Mouse (Mus musculus) kidney, postnatal 36 days (tissue): ENCODE measurements around the gene Tom1.
A peak's percentile ranks its signal among the peaks of the same experiment; 100 is the strongest.

Source experiments
- DNase-seq, 2 experiments: peaks; one replicate each; pipeline ENCODE4 v3.0.0; 2021 to 2022; ENCODE audit warnings: mixed read lengths in 2 of 2

Gene Tom1

DNA sequence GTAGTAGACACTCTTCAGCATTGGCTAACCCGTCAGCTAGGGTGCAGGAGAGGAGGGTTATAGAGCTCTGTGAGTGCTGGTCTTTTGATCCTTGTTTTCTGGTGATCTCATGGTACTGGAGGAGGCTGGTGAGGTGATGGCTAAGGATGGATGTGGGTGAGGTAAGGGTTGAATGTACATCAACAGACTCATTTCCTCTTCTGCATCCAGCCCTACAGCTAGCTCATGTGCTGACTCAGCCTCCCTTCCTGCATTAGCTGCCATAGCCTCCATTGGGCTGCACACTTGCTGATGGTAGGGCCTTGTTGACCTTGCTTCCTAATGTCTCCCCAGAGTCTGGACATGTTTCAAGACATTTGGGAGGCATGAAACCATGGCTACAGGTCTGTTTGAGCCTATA is 9.5 kb downstream of the Tom1 start:
- no peak for DNase-seq

DNA sequence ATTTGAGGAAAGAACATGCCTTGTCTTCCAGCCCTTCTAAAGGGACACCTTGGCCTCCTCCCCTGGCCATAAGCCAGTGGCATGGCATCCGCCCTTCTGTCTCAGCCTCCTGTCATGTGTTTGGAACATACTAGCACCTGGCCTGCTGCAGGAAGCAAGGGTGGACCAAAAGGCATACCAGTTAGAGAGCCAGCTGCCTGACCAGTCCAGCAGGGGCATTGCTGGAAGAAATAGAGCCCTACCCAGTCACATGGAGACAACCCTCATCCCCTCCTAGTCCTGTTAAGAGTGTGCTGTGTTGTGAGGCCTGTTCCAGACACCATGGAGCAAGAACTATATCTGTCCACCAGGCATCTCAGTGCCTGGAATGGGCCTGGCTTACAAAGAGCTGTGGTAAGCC is 12.8 kb downstream of the Tom1 start:
- no peak for DNase-seq

DNA sequence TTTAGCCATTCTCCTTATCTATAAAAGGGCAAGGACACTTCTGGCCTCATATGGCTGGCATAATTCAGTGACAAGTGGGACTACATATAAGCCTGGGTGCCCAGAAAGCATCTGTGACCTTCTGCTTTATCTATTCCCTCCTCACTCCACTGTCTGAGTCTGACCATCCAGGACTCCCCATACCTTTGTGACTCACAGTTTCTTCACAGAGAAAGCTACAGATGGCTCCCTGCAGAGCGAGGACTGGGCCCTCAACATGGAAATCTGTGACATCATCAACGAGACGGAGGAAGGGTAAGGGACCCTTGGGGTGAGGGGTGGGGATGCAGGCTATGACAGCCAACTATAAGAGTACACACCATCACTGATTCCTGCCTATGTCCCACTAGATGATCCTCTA is 14.3 kb downstream of the Tom1 start:
- DNase-seq, result no peak

DNA sequence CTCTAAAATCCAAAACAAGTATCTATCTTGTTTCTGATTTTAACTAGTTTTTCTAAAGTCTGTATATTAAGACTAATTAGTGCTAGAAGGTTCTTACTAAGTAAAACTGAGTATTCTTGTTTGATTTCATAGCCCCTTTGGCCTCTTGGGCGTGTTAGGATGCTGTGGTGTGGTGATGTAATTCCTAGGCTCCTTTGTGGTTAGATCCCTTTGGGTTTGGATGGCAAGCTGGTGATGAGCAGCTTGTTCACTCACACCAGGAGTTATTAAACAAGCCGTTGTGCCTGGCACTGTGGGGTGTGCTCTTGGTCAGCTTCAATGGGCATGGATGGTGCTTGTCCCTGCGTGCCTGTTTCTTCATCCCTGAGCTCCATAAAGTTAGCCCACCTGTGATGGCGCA is 19.8 kb downstream of the Tom1 start:
- no peak for DNase-seq

DNA sequence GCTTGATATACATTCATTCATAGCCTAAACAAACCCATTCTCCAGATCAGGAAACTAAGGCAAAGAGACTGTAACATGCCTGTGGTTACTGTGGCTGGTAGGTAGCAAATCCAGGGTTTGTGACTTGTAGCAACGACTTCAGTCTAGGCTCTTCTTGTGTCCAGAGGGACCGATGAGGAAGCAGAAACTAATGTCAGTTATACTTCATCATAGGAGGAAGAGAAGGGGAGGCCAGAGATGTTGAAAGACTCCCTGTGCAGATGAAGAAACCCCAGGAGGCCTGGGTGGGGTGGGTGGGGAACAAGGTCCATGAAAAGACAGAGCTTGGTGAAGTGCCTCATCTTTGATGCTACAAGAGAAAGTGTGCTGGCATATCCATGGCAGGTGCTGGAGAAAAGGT is 22.2 kb downstream of the Tom1 start:
- no peak for DNase-seq

DNA sequence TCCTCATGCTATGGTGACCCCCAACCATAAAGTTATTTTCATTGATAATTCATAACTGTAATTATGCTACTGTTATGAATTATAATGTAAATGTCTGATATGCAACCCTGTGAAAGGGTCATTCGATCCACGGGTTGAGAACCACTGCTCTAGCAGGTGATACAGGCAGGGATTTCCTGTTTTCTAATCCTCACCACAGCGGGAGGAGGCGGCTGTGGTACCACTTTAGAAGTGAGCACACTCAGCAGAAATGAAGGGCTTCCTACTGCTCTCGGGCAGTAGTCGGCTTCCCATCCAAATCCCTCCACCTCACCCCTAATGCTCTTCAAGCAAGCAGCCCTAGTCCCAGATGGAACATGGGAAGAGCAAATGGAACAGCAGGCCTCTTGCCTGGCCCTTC is 26.5 kb downstream of the Tom1 start:
- no peak for DNase-seq

DNA sequence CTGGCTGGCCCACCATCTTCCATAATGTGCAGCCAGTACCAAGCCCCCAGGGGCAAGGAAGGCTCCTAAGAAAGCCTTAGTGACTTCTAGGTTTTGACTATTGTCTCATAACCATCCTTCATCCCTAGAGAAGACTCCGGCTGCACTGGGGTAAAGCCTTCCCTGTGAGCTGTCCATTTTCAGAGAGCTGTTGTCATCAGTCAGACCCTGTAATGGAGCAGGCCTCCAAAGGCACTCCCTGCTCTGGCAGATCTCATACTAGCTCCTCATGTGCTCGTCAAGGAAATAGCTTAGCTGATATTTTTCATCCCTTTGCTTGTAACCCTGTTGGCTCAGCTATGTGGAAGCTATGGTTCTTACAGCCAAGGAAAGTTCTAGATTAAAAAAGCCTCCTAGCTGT is 27.3 kb downstream of the Tom1 start:
- DNase-seq, result no peak

DNA sequence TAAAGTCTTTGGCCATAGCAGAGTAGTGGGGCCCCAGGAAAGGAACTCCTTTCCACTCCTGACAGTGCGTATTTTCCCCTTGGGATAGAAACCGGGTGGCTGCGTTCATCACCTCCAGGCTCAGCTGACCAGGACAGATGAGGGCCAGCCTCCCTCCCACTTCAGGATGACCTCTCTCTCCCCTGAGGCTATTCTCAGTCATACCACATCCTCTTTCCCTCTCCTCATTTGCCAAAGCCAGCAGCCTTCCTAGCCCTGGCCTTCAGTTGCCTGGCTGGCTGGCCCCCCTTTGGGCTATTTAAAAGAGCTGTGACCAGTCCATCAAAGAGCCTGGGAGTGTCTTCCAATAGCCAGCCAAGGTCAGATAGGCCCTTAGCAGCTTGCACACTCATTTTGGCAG is 29.8 kb downstream of the Tom1 start:
- DNase-seq, result peak; percentile 12 to 22

DNA sequence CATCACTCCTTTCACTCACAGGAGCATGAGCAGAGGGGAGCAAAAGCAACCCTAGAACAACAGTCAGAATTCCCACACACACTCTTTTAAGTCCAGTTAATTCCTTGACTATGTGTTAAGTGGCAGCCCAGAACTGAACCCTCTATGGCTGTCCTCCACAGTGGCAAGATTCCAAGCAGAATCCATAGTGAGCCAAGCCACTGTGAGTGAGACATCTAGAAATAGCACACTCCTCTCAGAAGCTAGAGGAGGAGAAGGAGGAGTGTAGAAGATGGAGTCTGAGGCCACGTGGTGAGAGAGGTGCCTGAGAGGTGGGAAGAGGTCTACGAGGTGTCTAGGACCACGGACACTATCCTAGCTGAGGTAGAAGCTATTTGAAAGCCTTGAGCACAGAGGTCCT is 31.3 kb downstream of the Tom1 start:
- no peak for DNase-seq

DNA sequence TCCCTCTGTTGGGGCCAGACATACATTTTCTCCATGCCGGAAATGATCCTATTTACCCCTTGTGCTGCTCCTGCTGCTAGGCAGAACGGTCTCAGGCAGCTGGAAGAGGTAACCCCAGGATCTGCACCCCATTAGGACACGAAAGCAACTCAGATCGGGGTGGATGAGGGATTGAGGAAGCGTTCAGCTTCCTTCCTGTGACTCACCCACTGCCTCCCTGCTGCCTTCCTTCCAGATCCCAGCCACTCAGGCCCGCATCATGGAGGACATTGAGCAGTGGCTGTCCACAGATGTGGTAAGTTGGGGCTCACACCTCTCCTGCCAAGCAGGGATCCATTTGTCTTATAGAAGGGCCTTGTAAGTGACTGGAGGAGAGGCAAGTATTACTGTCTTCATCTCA is 33.8 kb downstream of the Tom1 start:
- DNase-seq, result no peak

DNA sequence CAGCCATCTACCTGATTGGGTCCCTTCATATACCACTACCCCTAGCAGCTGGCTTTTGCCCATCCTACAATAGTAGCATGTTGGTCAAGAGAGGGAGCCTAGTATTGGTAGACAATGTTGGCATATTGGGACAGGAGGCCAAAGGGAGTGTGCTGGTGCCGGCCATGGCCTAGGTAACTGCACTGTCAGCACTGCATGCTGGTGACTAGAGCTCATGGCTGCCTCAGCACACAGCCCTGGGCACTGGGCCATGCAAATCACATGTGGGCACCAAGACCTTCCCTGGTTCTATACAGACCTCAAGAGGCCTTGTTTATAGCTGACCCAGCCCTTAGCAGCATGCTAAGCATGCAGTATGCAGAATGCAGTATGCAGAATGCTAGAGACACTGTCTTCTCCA is 36.8 kb downstream of the Tom1 start:
- DNase-seq, result peak; percentile 42 to 54

DNA sequence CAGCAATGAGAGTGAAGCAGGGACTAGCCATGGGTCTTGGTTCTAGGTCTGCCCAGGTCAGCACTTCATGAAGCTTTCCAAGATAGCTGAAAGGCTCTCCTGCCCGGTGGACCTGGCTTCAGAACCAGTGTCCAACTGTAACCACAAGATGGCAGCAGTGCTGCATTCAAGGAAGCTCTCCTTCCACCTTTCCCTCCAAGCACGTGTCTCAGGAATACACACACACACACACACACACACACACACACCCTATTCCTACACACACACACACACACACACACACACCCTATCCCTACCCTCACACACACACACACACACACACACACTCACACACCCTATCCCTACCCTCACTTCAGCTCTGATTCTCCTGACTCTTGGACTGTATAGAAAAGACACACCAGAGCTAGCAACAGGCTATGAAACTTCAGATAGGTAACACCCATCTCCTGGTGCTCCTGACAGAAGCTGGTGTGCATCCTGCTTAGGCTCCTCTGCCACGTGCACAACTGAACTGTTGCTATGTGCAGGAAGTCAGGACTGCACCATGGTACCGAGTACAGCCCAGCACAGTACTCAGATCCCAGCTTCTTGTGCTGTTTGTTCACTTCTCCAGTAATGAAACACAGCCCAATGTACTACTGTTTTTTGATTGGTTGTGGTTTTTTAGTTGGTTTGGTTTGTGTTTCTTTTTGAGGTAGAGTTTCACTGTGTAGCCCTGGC is 38.3 kb downstream of the Tom1 start:
- DNase-seq, result peak; percentile 88 to 93

DNA sequence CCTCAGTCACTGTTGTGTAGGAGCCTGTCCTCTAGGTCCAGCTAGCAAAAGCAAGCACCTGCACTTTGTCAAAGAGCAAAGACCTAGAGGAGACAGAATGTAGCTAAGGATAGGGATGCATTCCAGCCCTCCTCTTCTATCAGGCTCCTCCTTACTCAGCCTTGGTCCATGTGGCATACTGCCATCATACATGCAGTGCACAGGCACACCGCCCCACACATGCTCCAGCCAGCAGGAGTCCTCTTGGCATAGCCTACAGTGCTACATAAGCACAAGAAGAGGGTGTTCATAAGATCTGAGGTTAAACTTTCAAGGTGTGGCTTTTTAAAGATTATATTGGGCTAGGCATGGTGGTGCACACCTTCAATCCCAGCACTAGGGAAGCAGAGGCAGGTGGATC is 41.4 kb downstream of the Tom1 start:
- DNase-seq, result no peak

DNA sequence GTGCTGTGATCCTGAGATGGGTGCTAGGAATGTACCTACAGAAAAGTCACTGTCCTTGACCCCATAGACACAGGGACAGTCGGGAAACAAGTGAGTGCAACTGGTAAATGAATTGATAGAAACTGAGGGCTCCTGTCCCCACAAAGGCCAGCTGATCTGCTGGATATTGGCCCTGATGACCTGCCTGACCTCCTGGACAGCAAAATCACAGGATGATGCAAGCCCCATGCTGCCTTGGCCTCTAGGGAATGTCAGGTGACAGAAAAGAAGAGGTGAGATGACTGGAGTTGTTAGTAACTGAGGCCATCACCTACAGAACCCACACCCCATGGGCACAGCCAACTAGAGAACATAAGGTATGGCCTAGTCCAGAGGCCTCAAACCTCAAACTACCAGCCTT is 44.7 kb downstream of the Tom1 start:
- no peak for DNase-seq

DNA sequence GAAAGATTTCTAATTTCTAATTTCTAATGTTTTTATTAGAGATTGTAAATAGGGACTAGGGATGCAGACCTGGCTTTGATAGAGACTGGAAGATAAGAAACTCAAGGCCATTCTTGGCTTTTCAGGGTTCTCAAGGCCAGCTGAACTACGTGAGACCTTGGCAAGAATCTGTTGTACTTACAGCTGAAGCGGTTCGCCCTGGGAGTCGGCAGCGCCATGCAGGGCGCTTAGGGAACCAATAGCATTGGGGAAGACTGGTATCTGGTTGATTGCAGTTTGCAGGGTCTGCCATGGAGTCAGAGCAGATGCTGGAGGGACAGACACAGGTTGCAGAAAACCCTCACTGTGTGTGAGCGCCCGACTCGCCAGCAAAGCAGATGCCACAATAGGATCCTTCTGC is 45.3 kb downstream of the Tom1 start:
- DNase-seq, result no peak

DNA sequence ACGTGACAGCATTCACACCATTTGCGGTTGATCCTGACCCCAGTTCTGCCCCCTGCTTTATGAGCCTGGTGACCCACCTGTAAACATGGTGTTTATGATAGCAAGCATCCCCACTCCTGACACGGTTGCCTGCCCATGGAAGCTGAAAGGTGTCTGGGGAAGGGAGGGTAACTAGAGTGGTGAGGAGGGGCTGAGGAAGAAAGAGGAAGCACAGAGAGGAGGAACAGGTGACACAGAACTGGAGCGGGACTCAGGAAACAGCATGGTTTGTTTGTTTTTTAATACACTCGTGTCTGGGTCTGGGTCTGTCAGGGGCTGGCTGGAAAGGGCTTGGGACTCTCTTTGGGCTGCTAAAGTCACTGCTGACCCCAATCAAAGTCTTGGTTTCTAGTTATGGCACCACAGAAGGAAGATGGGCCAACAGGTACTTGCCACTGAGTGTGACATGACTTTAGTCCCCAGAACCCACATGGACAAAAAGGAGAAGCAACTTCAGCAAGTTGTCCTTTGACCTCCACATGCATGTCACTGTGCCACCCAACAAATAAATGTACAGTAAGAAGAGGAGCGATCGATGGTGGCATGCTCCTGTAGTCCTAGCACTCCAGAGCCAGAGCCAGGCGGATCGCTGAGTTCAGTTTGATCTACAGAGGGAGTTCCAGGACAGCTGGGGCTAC is 48.0 kb downstream of the Tom1 start:
- DNase-seq, result no peak

DNA sequence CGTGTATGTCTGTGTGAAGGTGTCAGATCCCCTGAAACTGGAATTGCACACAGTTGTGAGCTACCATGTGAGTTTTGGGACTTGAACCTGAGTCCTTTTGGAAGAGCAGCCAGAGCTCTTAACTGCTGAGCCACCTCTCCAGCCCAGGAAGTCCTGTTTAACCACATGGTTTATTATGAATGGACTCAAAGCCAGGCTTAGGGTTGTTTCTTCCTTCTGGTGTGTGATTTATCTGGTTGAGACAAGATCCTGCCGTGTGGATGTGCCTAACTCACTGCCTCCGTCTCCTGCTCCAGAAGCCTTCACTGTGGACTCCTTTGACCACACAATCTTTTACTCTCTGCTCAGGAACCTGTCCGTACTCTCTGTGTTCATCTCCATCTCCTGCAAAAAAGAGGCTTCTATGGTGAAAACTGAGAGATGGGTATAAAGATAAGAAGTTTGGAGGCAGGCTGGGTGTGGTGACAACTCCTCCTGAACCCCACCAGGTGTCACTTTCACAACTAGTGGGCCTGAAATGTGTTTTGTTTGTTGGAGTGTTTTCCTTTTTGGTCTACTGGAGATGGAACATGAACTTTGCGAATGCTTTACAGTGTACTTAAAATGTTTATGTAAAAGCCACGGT is 48.8 kb downstream of the Tom1 start:
- no peak for DNase-seq

DNA sequence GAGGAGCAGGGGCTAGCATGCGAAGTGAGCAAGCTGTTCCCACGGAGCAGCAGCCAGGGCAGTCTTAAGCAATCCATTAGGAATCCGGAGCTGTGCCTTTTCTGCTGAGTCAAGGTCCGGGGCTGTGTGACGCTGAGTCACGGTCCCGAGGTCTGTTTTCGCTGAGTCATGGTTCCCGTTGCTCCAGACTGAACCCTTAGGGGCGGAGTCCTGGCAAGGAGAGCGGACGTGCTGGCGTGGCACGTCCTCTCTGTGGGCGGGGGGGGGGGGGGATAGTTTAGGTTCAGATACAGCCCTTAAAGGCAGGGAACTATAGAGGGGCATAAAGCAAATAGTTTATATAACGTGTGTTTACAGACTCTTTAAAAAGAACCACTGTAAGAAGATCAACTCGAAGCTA is 50.3 kb downstream of the Tom1 start:
- DNase-seq, result peak; percentile 97 to 98

DNA sequence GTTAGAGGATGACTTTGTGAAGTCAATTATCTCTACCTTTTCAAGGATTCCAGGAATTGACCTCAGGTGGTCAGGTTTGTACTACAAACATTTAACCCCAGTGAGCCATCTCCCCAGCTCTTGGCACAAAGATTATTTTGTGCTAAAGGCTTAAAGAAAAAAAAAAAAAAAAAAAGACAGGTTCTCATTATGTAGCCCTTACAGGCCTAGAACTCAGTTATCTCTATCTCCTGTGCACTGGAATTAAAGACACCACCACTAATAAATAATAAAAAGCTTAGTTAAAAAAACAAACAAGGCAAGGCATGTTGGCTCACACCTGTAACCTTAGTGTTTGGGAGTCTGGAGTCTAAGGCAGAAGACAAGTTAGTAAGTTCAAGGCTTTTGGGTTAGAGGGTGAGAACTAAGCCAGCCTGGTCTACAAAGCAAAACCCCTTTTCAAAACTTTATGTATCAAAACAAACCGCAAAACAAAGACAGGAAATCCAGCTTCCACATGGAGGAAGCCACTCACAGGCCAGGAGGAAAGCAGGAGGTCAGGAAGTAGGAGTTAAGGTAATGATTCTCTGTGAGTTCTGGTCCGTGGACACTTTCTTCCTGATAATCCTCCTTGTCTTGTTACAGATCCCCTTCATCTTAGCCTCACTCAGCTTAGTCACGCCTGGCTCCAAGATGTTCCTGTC is 51.0 kb downstream of the Tom1 start:
- DNase-seq, result no peak

DNA sequence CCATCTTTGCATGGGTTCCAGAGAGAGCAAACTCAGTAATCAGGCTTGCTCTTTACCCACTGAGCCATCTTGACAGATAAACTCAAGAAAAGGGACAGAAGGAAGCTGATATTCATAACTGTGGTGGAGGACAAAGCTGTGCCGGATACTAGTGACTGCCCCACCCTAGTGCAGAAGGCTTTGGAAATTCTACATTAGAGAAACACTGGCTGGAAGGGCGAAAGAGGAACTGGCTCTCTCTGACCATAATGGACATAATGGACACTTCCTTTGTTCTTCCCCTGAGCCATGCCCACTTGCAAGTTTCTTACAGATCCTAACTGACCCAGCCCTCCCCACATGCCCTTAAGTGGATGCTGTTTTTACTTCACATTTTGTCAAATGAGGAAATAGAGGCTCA is 52.5 kb downstream of the Tom1 start:
- DNase-seq, result no peak

DNA sequence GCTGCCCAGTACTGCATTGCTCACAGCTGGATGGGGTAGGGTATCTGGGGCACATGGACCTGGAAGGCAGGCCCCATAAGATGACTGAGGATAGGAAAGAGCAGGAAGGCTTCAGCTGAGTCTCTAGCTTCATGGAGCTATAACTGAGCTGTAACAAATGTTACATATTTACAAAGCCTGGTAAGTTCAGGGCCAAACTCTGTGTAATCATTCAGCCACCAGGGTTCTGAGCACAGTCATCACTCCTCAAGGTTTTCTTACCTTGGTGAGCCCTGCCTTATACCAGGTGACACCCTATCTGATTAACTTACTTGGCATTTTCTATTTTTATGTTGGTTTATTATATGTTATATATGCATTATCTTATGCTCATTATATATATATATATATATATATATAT is 53.6 kb downstream of the Tom1 start:
- peak; percentile 29 to 66 for DNase-seq

DNA sequence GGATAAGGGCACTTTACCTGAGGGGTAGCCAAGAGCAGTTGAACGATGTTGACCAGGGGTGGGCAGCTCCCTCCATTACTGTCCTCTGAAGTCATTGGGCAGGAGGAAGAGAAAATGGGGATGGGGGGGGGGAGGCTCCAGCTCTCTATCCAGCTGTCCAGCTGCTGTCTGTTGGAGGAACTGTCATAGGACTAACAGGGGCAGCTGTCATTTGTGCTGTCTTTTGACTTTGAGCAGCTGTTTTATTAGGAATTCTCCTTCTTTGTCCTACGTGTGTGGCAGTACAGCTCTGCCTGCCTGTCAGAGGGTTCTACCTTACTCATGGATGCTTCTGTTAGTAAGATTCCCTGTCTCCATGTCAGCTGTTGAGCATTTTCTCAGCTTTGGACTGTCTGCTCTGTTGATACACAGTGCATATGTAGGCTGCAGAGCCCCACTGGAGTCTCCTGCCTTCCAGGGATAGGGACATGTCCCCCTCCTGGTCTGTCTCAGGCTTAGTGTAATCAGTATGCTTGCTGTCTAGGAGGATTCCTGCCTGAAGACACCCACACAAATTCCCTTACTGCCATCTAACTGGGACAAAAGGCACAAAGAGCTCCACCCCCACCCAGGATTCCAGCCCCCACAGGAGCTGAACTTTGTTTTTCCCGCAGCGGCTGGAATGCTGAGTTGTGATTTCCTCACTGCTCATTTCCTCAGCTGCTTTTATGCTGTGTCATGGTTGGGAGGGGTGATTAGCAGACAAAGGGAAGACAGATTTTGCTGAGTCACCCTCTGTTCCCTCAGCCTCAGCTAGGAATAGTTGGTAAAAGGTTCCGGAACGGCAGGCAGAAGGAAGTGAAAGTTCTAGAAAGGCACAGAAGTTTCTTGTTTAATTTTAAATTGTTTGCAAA is 55.7 kb downstream of the Tom1 start:
- peak; percentile 88 to 97 for DNase-seq
